Mouse (Mus musculus) gastrocnemius, adult 18-20 months (tissue): ENCODE measurements around the gene Micu1. TPM values are rescaled to one million over a fixed set of nuclear protein-coding genes. Genes with fewer than 3 reads are reported as not detected.
A peak's percentile ranks its signal among the peaks of the same experiment; 100 is the strongest.

ENCODE experiments used
- DNase-seq: peaks from one replicate; pipeline ENCODE4 v3.0.0; 2021; ENCODE audit warnings: low spot score
- total RNA-seq, 2 experiments: library from RNA; stranded (reverse); gene quantifications; 2 replicates each; pipeline ENCODE4 v1.2.3; 2021

Gene Micu1
- total RNA-seq, 2 experiments from 2014 or later = 55.9 to 61.3 TPM

DNA sequence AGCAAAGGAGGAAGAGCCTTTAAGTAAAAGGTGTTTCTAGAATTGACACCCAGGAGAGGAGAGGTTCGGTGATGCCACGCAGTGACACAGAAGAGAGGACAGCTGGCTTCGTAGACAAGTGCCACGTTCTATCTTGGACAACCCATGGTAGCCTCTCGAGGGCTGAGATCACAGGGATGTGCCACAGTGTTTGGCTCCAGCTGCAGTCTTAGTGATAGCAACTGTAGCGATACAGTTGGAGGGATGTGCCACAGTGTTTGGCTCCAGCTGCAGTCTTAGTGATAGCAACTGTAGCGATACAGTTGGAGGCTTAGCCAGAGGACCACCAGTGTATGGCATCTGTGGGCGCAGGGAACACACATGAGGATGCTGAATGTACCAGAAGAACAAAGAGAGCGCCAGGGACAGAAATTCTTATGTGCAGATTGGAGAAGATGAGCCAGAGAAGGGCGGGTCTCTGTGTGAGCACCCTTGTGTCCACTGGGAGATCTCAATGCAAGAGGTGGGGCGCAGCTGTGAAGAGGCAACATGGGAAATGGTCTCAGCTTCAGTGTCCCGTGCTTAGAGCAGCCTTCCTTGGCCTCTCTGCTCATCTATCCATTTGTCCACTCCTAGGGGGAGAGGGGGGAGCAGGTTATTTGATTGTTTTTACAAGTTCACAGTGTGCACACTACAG, 98.7 kb downstream of the Micu1 start:
- DNase-seq = no peak

DNA sequence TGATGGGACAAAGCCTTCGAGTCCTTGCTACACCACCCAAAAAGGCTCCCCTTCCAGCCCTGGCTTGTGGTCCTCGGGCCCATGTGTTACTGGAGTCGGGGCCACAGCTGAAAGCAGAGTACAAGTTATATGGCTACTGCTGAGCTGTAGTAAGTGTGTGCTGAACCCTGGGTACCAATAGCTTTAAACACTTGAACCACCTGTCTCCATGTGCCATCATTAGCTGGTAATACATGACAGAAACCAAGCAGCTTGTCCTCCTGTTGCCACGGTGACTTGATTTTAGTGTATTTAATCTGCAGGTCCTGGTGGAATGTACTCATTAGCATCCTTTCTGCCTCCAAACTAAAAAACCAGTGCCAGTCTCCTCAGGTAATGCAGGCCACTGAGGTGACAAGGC, 106.4 kb downstream of the Micu1 start:
- DNase-seq = no peak

DNA sequence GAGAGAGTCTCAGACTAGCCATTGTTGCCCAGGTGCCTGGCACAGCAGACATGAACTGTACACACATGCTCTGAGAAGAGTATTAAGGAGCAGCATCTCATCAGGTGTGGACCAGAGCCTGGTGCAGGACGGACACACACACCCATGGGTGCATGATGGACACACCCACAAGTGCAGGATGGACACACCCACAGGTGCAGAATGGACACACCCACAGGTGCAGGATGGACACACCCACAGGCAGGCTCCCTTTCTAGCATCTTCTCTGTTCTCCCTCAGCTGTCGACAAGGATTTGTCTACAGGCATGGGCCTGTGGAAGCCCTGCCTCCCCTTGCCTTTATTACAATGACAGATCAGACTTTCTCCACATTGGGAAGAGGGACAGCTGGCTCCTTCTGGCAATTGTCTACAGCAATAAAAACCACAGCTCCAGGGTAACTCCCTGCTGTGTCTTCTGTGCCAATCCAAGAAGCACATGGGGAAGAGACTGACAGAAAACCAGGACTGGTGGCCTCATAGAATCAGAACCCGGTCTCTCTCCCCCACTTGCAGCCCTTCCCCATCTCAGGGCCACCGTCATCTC, 107.8 kb downstream of the Micu1 start:
- DNase-seq = no peak

DNA sequence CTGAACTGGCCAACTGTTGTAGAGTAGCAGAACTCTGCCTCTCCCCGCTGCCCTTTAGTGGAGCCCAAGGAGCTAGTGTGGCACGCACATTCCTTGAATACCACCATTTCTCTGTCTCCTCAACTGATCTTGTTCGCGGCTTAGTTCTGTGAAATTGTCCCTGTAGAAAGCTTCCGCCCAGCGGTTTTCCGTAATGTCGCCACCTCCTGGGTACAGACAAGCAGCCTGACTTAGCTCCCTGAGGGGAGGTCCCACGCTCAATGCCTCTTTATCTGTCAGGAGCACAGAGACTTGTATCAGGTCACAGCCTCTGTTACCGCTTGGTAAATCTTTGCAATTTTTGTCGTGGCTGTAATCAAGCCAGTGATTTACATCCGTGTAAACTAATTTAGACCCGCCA, 110.7 kb downstream of the Micu1 start:
- no peak for DNase-seq

- DNase-seq = no peak
Measured at GRCm38 (mm10) chr10:59813759-59814158, 111.5 kb downstream of the Micu1 start.

DNA sequence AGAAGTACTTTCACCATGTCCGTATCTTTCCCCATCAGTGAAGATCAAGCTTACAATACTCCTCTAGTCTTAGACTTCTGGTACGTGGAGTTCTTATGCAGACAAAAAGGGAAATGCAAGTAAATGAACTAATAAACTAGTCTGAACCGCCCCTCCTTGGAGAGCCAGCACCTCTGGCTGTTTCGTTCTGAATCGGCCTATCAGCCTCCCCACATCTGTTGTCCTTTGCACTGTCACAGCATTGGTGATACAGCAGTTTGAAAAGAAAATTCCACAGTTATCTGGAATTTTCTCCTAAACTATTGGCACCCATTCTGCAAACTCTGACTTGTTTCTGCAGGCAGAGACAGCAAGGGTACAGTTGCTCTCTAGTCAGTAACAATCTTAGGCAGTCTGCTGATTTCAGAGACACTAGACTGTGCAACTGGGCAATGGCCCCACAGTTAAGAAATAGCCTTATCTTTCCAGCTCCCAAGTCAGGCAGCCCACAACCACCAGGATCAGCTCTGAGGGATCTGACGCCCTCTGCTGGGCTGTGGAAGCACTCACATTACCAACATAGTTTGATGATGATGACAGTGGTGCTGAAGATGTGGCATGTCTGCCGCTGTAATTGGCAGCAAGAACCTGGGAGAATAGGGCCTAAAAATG, 112.4 kb downstream of the Micu1 start:
- peak; percentile 63 for DNase-seq

DNA sequence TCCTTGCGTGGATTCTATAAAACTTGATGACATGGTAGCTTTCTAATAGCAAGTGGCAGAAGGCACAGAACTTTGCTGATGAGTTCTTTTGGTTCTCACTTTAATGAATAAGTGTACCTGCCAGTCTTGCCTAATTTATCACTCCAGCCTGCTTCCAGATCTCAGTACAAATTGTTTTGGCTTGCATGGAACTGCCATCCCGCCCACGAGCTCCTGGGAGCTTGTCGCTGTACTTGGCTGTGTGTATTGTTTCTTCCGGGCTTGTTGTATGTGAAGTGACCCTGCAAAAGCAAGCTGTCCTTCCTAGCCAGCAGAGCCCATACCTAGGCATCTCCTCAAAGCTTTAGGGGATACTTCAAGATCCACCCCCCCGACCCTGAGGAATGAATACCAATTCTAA, 114.3 kb downstream of the Micu1 start:
- DNase-seq = no peak

DNA sequence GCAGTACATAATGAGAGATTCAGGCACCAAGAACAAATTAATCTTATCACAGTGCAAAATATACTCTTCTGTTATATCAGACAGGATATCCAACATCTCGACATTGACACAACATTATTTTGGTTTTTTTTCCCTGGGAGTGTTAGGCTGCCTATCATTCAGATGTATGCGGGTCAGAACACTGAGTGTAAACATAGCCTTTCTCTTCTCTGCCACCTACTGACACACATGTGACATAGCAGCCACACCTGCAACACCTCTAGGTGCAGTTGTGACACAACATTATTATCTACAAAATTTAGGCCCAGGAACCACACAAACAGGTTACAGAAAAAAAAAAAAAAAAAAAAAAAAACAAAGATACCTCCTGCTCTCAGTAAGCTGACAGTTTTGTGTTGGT, 115.3 kb downstream of the Micu1 start:
- no peak for DNase-seq

GRCm38 (mm10) chr10:59817991-59818390, 115.7 kb downstream of the Micu1 start:
- DNase-seq = no peak

GRCm38 (mm10) chr10:59819146-59819545, 116.9 kb downstream of the Micu1 start:
- DNase-seq = no peak

DNA sequence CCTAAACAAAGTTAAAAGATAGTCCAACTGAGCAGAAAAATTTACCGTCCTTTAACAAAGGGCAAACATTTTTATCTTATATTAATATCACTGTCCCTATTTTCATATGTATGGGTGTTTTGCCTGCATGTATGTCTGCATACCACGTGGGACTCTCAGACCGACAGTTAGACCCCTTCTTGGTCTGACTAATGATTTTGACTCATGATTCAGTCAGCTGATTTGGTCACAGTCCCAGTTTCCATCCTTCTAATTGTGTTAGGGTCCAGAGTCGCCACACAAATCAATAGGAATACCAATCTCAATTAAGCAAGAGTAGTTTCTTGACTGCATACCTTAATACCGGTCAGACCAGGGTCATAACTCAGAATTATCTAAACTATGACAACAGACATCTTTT, 118.6 kb downstream of the Micu1 start:
- DNase-seq = no peak

GRCm38 (mm10) chr10:59821334-59822066, 119.2 kb downstream of the Micu1 start:
- no peak for DNase-seq

DNA sequence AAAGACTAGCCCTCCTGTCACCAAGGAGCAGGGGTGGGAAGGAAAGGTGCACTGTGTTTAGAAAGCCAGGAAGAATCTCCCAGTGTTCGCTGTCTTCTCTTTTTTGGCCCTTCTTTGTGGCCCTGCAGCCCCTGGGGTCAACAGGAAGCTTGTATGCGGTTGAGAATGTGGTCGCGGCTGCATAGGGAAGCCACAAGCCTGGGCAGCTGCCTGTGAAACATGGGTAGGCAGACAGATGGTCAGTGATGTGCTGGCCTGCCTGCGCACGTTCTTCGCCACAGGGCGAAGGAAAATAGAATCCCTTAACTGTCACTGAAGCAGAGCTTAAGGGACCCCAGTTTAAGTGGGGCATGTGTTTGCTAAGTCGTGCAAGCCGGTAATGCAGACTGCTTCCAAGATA, 120.6 kb downstream of the Micu1 start:
- DNase-seq = no peak

DNA sequence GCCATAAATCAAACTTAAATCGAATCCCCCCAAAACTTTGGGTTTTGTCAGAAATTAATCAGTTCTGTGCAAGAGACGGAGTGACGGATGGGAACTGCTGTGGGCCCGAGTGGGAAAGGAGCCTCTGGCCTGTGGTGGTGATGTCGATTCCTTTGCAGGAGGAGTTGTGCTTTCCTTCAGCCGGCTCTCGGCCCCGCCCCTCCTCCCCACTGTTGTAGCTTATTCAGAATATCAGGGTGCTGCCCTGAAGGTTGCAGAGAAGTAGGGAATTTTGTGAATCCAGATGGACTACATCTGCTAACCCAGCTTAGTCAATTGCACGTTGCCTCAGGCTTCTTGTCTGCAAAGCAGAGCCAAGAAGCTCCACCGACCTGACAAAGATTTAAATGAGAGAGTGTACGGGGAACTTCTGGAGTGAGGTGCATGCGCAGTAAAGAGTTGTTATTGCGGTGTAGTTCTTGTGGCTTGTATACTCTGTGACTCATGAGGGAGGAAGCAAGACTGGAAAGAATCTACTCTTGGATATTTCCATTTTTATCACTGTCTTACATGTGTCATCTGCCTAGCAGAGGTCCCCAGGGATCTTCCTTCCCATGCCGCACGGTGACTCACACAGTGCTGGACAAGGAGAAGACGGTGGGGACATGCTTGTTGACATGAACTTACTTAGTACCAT, 123.0 kb downstream of the Micu1 start:
- DNase-seq = peak; percentile 24

DNA sequence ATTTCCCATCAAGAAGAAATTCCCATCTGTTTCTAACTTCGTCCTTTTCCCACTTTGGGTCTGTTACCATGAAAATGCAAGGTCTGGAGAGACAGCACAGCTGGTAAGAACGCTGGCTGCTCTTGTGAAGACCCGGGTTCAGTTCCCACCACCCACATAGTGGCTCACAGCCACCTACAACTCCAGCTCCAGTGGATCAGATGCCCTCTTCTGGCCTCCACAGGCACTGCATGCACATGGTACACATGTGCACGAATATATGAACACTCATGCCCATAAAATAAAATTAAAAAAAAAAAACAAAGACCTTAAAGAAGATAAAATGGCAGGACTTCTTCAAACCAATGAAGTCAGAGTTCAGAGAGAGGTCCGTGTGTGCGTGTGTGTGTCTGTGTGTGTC, 127.6 kb downstream of the Micu1 start:
- no peak for DNase-seq

DNA sequence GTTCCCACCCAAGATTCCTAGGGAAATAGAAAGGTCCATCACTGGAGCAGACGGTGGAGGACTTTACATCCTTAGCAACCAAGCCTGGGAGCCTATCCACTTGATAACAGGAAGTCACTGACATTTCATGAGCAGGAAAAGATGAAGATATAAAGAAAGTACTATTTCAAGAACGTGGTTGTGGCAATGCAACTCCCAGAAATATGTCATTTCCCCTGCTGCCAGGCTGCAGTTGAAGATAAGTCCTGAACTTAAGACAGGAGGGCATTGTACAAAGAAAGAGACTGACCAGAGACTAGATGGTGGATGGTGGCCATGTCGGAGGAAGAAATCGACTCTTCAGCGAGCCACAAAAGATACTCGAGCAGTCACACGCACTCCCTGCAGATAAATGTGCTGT, 129.7 kb downstream of the Micu1 start:
- no peak for DNase-seq

DNA sequence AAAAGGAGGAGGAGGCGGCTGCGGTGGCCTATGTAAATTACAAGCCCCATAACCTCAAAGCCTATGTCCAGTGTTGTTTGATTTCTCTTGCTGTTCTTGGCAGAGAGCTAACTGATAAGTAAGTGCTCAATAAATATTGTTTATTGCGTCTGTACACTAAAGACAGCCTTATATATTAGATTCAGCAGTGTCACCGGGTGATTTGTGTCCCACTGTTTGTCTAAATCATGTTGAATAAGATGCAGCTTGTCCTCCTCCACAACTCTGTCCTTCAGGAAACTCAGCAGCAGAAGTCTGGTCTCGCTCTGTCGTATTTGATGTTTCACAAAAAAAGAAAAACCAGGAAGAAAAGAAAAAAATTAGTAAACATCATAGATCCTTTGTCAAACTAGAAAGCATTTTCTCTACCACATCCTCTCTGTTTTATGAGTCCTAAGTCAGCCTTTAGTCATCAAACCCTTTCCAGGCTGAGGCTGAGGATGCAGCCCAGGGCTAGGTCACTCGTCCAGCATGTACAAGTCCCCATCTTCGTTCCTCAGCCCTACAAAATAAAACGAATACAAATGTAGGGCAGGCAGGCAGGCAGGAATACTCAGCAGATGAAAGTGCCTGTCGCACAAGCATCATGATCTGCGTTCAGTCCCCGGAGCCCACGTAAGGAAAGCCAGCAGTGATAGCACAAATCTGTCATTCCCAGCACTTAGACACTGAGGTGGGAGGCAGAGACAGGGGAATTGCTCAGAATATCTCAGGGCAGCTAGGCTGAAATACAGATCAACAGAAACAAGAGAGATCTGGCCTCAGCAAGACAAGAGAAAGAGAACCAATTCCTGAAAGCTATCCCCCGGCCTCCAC, 133.3 kb downstream of the Micu1 start:
- DNase-seq = no peak

DNA sequence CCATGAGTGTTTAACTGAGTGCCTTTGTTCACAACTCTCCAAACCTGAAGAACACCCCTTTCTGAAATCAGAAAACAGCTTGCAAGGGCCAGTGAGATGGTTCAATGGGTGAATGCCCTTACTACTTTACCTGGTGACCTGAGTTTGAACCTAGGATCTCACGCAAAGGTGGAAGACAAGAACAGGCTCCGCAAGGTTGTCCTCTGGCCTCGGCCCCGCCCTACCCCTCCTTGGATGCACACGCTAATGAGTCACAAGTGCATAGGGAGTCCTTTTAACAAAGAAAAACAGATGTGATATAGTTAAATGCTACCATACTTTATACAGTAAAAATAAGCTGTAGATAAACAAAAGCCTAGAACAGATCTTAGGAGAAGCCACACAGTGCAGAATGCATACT, 135.2 kb downstream of the Micu1 start:
- no peak for DNase-seq

DNA sequence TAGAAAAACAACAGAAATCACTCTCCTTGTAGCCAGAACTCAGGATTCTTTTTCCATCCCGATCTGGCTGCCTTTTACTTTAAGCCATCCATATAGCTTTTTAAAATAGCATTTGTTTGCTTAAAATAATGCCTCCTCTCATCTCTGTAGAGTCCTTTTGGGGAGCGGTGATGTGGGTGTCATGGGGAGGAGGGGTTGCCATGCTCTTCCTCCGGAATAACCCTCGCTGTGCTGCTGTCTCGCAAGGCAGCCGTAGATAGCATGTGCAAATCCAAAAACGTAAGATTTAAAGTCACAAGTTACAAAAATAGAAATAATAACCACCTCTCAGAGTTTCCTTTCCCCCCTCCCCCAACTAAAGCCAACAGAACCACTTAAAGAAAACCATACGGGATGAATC, 139.2 kb downstream of the Micu1 start:
- DNase-seq = no peak

GRCm38 (mm10) chr10:59843125-59843524, 140.8 kb downstream of the Micu1 start:
- DNase-seq = peak; percentile 27

- peak; percentile 76 for DNase-seq
Measured at GRCm38 (mm10) chr10:59844686-59845085, 142.4 kb downstream of the Micu1 start.
